Mouse (Mus musculus): Measurements from ENCODE around the gene Ddr1.

DNA sequence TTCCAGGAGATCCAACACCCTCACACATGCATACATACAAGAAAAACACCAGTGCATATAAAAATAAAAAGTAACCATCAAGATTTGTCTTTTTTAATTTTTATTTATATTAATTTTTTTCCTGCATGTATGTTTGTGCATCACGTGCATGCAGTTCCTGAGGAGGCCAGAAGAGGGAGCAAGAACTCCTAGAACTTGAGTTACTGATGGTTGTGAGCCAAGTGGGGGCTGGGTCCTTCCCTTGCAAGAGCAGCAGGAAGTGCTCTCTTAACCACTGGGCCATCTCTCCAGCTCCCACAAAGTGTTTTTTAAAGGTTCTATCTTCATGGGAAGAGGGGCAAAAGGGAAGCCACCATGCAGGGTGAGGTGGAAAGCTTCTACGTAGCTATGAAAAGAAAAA lies 9.1 kb downstream of the Ddr1 start:
- TF ChIP-seq USF1 (IDR thresholded peaks at IDR 0.05; ENCODE audit: low read depth) (no peak), POLR2A (IDR thresholded peaks at IDR 0.05; ENCODE audit: insufficient read length, low read depth) (no peak), POLR2AphosphoS2 (IDR thresholded peaks at IDR 0.05; ENCODE audit: insufficient read length, low read depth) (no peak), MAX (IDR thresholded peaks at IDR 0.05; ENCODE audit: low read depth) (no peak), E2F4 (IDR thresholded peaks at IDR 0.05; ENCODE audit: insufficient read depth) (no peak), SRF (IDR thresholded peaks at IDR 0.05; ENCODE audit: control insufficient read depth, insufficient read length, low read depth) (no peak), TCF3 (IDR thresholded peaks at IDR 0.05; ENCODE audit: insufficient read length, low read depth) (no peak)
